Mouse (Mus musculus) forebrain, embryonic 13.5 days (tissue): ENCODE results near the gene Olfr600. TPM values are rescaled to one million over a fixed set of nuclear protein-coding genes. Genes with fewer than 3 reads are reported as not detected.
"Not testable (repeated sequence)": the region's sequence is repeated elsewhere in the genome, so short reads cannot be mapped to it uniquely, and the experiment has no call there.

Experiments used
- ATAC-seq: fragments of 200-750 bp; cut with Nextera tagmentation; 2 replicates; pipeline ENCODE4 v1.8.0; 2017
- H3K27ac ChIP-seq: fragments of 300-500 bp; sonication (generic); 2 replicates; pipeline ENCODE4 v1.5.1; 2015; ENCODE audit warnings: inconsistent platforms, mild to moderate bottlenecking, moderate library complexity
- H3K27me3 ChIP-seq: fragments of 300-500 bp; sonication (generic); 2 replicates; pipeline ENCODE4 v1.6.1; 2015; ENCODE audit warnings: mild to moderate bottlenecking, inconsistent platforms
- H3K36me3 ChIP-seq: fragments of 300-500 bp; sonication (generic); 2 replicates; pipeline ENCODE4 v1.6.1; 2015; ENCODE audit warnings: mild to moderate bottlenecking, inconsistent platforms; ENCODE audit not compliant: poor library complexity, severe bottlenecking
- H3K4me1 ChIP-seq: fragments of 300-500 bp; sonication (generic); 2 replicates; pipeline ENCODE4 v1.6.1; 2015; ENCODE audit warnings: inconsistent platforms
- H3K4me2 ChIP-seq: fragments of 300-500 bp; sonication (generic); 2 replicates; pipeline ENCODE4 v1.6.1; 2015; ENCODE audit warnings: inconsistent platforms, mild to moderate bottlenecking, moderate library complexity
- H3K4me3 ChIP-seq: fragments of 300-500 bp; sonication (generic); 2 replicates; pipeline ENCODE4 v1.5.1; 2015; ENCODE audit warnings: mild to moderate bottlenecking, inconsistent platforms
- H3K9ac ChIP-seq: fragments of 300-500 bp; sonication (generic); 2 replicates; pipeline ENCODE4 v1.6.1; 2015; ENCODE audit warnings: mild to moderate bottlenecking, inconsistent platforms
- H3K9me3 ChIP-seq: fragments of 300-500 bp; sonication (generic); replicated peaks from 2 replicates; pipeline ENCODE4 v1.6.1; 2016; ENCODE audit warnings: inconsistent platforms
- WGBS: fragments of 180-500 bp; shearing (Covaris S2); methylation state at CpG from one replicate; pipeline ENCODE4 v1.1.7; 2015; 5-methylcytosine and 5-hydroxymethylcytosine counted together
- polyA plus RNA-seq: library from polyadenylated mRNA; unstranded; fragments of >200 nt; fragmentation: Nextera tagmentation; extraction: Ambion mirVana; gene quantifications from 2 replicates; pipeline ENCODE4 v1.2.1, GENCODE M21; 2015

The Olfr600 gene
- not detected in 2 replicates for polyA plus RNA-seq

GRCm38 (mm10) chr7:103349569-103349968, at the start of gene Olfr600:
Gene Olfr600 (minus strand): TSS chr7:103349669.
- ATAC-seq, result no peak

GRCm38 (mm10) chr7:103398981-103399380, 49.5 kb upstream of the Olfr600 start:
- no peak for ATAC-seq
- 4% methylated on average over 1 of the region's 1 CpGs for WGBS
- no peak overlapping the region for H3K4me2 ChIP-seq
- no peaks in the 10 kb centered on the region for H3K4me1 ChIP-seq
- H3K27ac ChIP-seq, result no peak overlapping the region
- no peak overlapping the region for H3K9ac ChIP-seq
- H3K4me3 ChIP-seq, result no peak overlapping the region
- H3K27me3 ChIP-seq, result no peaks in the 10 kb centered on the region
- no peaks in the 10 kb centered on the region for H3K9me3 ChIP-seq
- H3K36me3 ChIP-seq, result no peaks in the 10 kb centered on the region

More at GRCm38 (mm10) chr7:103349569-103349968, at the start of gene Olfr600:
- no peak within 1 kb of the TSS for H3K27ac ChIP-seq
- no peak within 1 kb of the TSS for H3K9ac ChIP-seq
- no peaks in the 10 kb centered on the region for H3K36me3 ChIP-seq
- no peaks in the 10 kb centered on the region for H3K9me3 ChIP-seq
- no peak within 1 kb of the TSS for H3K4me3 ChIP-seq
- no peak within 1 kb of the TSS for H3K4me2 ChIP-seq
- H3K4me1 ChIP-seq, result no peaks in the 10 kb centered on the region
- no peaks in the 10 kb centered on the region for H3K27me3 ChIP-seq

GRCm38 (mm10) chr7:103397758-103398157, 48.3 kb upstream of the Olfr600 start:
- Histone ChIP-seq H3K9ac (no peak overlapping the region), H3K4me3 (no peak overlapping the region), H3K4me1 (no peaks in the 10 kb centered on the region), H3K4me2 (no peak overlapping the region), H3K27me3 (no peaks in the 10 kb centered on the region), H3K36me3 (no peaks in the 10 kb centered on the region), H3K27ac (no peak overlapping the region), H3K9me3 (no peaks in the 10 kb centered on the region)
- ATAC-seq, result no peak

GRCm38 (mm10) chr7:103386077-103386476, 36.6 kb upstream of the Olfr600 start, which contains the start of gene Olfr603:
Gene Olfr603 (minus strand): TSS chr7:103386177.
- H3K4me2 ChIP-seq, result no peak within 1 kb of the TSS
- ATAC-seq, result no peak

GRCm38 (mm10) chr7:103362555-103362954, 13.1 kb upstream of the Olfr600 start, which contains the start of gene Olfr601:
Gene Olfr601 (minus strand): TSS chr7:103362655.
- Histone ChIP-seq H3K4me1 (no peaks in the 10 kb centered on the region), H3K27me3 (no peaks in the 10 kb centered on the region), H3K4me3 (no peak within 1 kb of the TSS), H3K27ac (no peak within 1 kb of the TSS), H3K9me3 (no peaks in the 10 kb centered on the region), H3K36me3 (no peaks in the 10 kb centered on the region), H3K4me2 (no peak within 1 kb of the TSS), H3K9ac (no peak within 1 kb of the TSS)
- ATAC-seq, result no peak
- 93% methylated on average over 1 of the region's 1 CpGs for WGBS

More at GRCm38 (mm10) chr7:103386077-103386476, 36.6 kb upstream of the Olfr600 start, which contains the start of gene Olfr603:
- Histone ChIP-seq H3K4me1 (no peaks in the 10 kb centered on the region), H3K36me3 (no peaks in the 10 kb centered on the region), H3K27me3 (no peaks in the 10 kb centered on the region), H3K27ac (no peak within 1 kb of the TSS), H3K9ac (no peak within 1 kb of the TSS), H3K9me3 (no peaks in the 10 kb centered on the region), H3K4me3 (no peak within 1 kb of the TSS)

- Histone ChIP-seq H3K4me2 (no peak within 1 kb of the TSS), H3K4me3 (no peak within 1 kb of the TSS), H3K36me3 (no peaks in the 10 kb centered on the region), H3K4me1 (no peaks in the 10 kb centered on the region), H3K9ac (no peak within 1 kb of the TSS), H3K9me3 (no peaks in the 10 kb centered on the region), H3K27ac (no peak within 1 kb of the TSS), H3K27me3 (no peaks in the 10 kb centered on the region)
- 85% methylated on average over 1 of the region's 1 CpGs for WGBS
- ATAC-seq, result no peak
Observed at GRCm38 (mm10) chr7:103335617-103336016, 13.9 kb downstream of the Olfr600 start, which contains the start of gene Olfr599. Gene Olfr599 (plus strand): TSS chr7:103335917.

GRCm38 (mm10) chr7:103323268-103323667, 26.2 kb downstream of the Olfr600 start, which contains the start of gene Olfr598:
Gene Olfr598 (plus strand): TSS chr7:103323568.
- no peak within 1 kb of the TSS for H3K27ac ChIP-seq
- no peaks in the 10 kb centered on the region for H3K9me3 ChIP-seq
- no peak within 1 kb of the TSS for H3K4me2 ChIP-seq
- ATAC-seq, result no peak
- H3K4me3 ChIP-seq, result no peak within 1 kb of the TSS
- H3K4me1 ChIP-seq, result no peaks in the 10 kb centered on the region
- no peaks in the 10 kb centered on the region for H3K27me3 ChIP-seq
- no peak within 1 kb of the TSS for H3K9ac ChIP-seq
- H3K36me3 ChIP-seq, result no peaks in the 10 kb centered on the region

GRCm38 (mm10) chr7:103316015-103316414, 33.5 kb downstream of the Olfr600 start, which contains the start of gene Olfr597:
Gene Olfr597 (plus strand): TSS chr7:103316315.
- not testable (repeated sequence) for H3K27ac ChIP-seq, H3K9me3 ChIP-seq, H3K4me1 ChIP-seq, ATAC-seq, H3K4me2 ChIP-seq, H3K9ac ChIP-seq, H3K27me3 ChIP-seq, H3K4me3 ChIP-seq, H3K36me3 ChIP-seq
- 89% methylated on average over 2 of the region's 2 CpGs for WGBS

GRCm38 (mm10) chr7:103305348-103305747, 44.1 kb downstream of the Olfr600 start, which contains the start of gene Olfr596:
Gene Olfr596 (plus strand): TSS chr7:103305648.
- 88% methylated on average over 2 of the region's 2 CpGs for whole genome bisulfite sequencing

More at GRCm38 (mm10) chr7:103305348-103305747, 44.1 kb downstream of the Olfr600 start, which contains the start of gene Olfr596:
- not testable (repeated sequence) for H3K4me1 ChIP-seq, H3K36me3 ChIP-seq, H3K27me3 ChIP-seq, ATAC-seq, H3K4me2 ChIP-seq, H3K4me3 ChIP-seq, H3K9ac ChIP-seq, H3K27ac ChIP-seq, H3K9me3 ChIP-seq

Other genes with a start within 250 kb of the Olfr600 start
- gene Olfr586, start 224.0 kb downstream of the Olfr600 start, polyA plus RNA-seq, result not detected in 2 replicates
- gene Olfr588-ps1, start 208.8 kb downstream of the Olfr600 start, polyA plus RNA-seq, result not detected in 2 replicates
- gene Olfr589, start 193.3 kb downstream of the Olfr600 start, polyA plus RNA-seq, result not detected in 2 replicates
- not detected in 2 replicates for gene Olfr591, start 171.3 kb downstream of the Olfr600 start, polyA plus RNA-seq
- not detected in 2 replicates for gene Olfr592, start 164.9 kb downstream of the Olfr600 start, polyA plus RNA-seq
- gene Olfr593, start 137.8 kb downstream of the Olfr600 start, polyA plus RNA-seq, result not detected in 2 replicates
- not detected in 2 replicates for gene Olfr594, start 132.7 kb downstream of the Olfr600 start, polyA plus RNA-seq
- not detected in 2 replicates for gene Usp17ld, start 97.2 kb downstream of the Olfr600 start, polyA plus RNA-seq
- gene Olfr596, start 44.0 kb downstream of the Olfr600 start, polyA plus RNA-seq, result not detected in 2 replicates
- not detected in 2 replicates for gene Olfr597, start 33.4 kb downstream of the Olfr600 start, polyA plus RNA-seq
- not detected in 2 replicates for gene Olfr598, start 26.1 kb downstream of the Olfr600 start, polyA plus RNA-seq
- gene Olfr599, start 13.8 kb downstream of the Olfr600 start, polyA plus RNA-seq, result not detected in 2 replicates
- not detected in 2 replicates for gene Olfr601, start 13.0 kb upstream of the Olfr600 start, polyA plus RNA-seq
- gene Olfr603, start 36.5 kb upstream of the Olfr600 start, polyA plus RNA-seq, result not detected in 2 replicates
- not detected in 2 replicates for gene Usp17lc, start 65.4 kb upstream of the Olfr600 start, polyA plus RNA-seq
- not detected in 2 replicates for gene Olfr605, start 95.8 kb upstream of the Olfr600 start, polyA plus RNA-seq
- gene Olfr606, start 99.4 kb upstream of the Olfr600 start, polyA plus RNA-seq, result not detected in 2 replicates
- gene Olfr607, start 114.5 kb upstream of the Olfr600 start, polyA plus RNA-seq, result not detected in 2 replicates
- gene Olfr608, start 120.2 kb upstream of the Olfr600 start, polyA plus RNA-seq, result not detected in 2 replicates
- gene Olfr609, start 148.4 kb upstream of the Olfr600 start, polyA plus RNA-seq, result not detected in 2 replicates
- not detected in 2 replicates for gene Olfr610, start 162.5 kb upstream of the Olfr600 start, polyA plus RNA-seq
- not detected in 2 replicates for gene Olfr611, start 171.2 kb upstream of the Olfr600 start, polyA plus RNA-seq
- gene Olfr612, start 193.0 kb upstream of the Olfr600 start, polyA plus RNA-seq, result not detected in 2 replicates
- not detected in 2 replicates for gene Olfr613, start 198.4 kb upstream of the Olfr600 start, polyA plus RNA-seq
- gene Olfr615, start 206.4 kb upstream of the Olfr600 start, polyA plus RNA-seq, result not detected in 2 replicates
- gene Olfr616, start 219.5 kb upstream of the Olfr600 start, polyA plus RNA-seq, result not detected in 2 replicates
- gene Olfr617, start 223.4 kb upstream of the Olfr600 start, polyA plus RNA-seq, result not detected in 2 replicates
- not detected in 2 replicates for gene Olfr618, start 240.4 kb upstream of the Olfr600 start, polyA plus RNA-seq